ENCODE assay signal across 8 mouse cellular contexts in the genomic region with DNA sequence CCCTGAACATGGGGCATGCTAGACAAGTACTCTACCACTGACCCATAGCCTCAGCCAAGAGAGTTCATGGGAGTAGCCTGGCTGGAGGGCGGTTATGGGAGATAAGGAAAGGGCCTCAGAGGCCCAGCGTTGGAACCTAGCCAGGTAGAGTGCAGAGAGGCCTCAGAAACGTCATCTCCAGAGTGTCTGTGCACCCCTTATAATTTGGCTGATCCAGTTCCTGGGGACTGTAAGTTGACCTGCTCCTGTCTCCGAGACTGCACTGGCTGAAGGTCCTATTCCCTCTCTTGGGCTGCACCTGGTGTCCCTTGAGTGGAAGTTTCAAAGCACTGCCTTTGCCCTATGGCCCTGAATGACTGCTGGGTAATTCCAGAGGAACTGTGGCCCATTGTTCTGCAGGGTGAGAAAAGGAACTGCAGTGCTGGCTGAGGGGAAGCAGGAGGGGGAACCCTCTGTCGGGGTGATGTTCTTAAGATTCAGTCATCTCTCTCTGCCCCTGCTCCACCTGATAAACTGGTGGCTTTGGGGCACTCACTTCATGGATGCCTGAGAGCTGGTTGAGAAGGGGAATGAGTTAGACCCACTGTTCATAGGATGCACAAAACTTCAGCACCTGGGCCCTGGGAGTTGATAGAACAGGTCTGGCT. TPM values are rescaled to one million over a fixed set of nuclear protein-coding genes. Genes with fewer than 3 reads are reported as not detected.
DNase-seq lines count a peak whose midpoint lies in the region; ATAC-seq and TF ChIP-seq lines count a peak whose summit lies in the region.

No protein-coding gene starts in this region.

- H3K27ac ChIP-seq in small intestine, adult 2 months (ENCODE audit: insufficient read depth, low read depth, low read length): peak overlapping the region; percentile 91

- WGBS in small intestine, adult 2 months: 10% methylated on average over 5 of the region's 5 CpGs

- no peak for TF ChIP-seq CTCF in small intestine, adult 2 months (IDR thresholded peaks at IDR 0.05; ENCODE audit: extremely low read depth, insufficient read length, insufficient replicate concordance, low read depth, low read length)

- no peak for ATAC-seq in inflammation-experienced regulatory T-cells, adult 6 months

- H3K36me3 ChIP-seq in small intestine, adult 2 months (ENCODE audit: control insufficient read depth, insufficient read depth, low read length): no peaks in the 10 kb centered on the region

- H3K4me3 ChIP-seq in small intestine, adult 2 months (ENCODE audit: low read depth, low read length): no peak overlapping the region

- TF ChIP-seq POLR2A in small intestine, adult 2 months (IDR thresholded peaks at IDR 0.05; ENCODE audit: low read depth, low read length): no peak

- H3K27me3 ChIP-seq in small intestine, adult 2 months (ENCODE audit: control insufficient read depth, insufficient read depth, low read length): no peaks in the 10 kb centered on the region

- peak; percentile 53 for DNase-seq in adrenal gland, postnatal 10 days
- DNase-seq in embryo, embryonic 11 days: peak; percentile 61
- DNase-seq in heart, postnatal 25 days (ENCODE audit: low spot score): peak; percentile 26
- peak; percentile 89 for DNase-seq in liver
- DNase-seq in cerebellum, adult 8-10 months: no peak
- no peak for DNase-seq in left cerebral cortex, postnatal 36 days (ENCODE audit: low spot score in 2 of 2)

- intact Hi-C loops in heart, postnatal 25 days (cut with DNase I): loop anchor here (2.0 kb wide), 1 partner anchor 65 kb away; no protein-coding TSS in a partner anchor
- intact Hi-C loops in left cerebral cortex, postnatal 36 days (cut with DNase I): no loop called here

- H3K4me1 ChIP-seq in small intestine, adult 2 months (ENCODE audit: control insufficient read depth, insufficient read depth, insufficient read length, low read length): peaks cover 32% of the 10 kb centered on the region; the same call in 1 of the 2 replicates

RNA-seq across cellular contexts. Expression of gene Dapk2, which starts 55.5 kb away (rescaled TPM):
- 10 to 100 TPM in 1 of 2 experiments, 1 to 10 TPM in 1; 8.3 to 12.4 TPM for total RNA-seq in adrenal gland, postnatal 10 days (2021)
- 1 to 10 TPM; 5.3 TPM for total RNA-seq in heart, postnatal 25 days (2021)
- polyA plus RNA-seq in small intestine, adult 2 months (2012; rRNA removed): 5.6 and 8.2 TPM in 2 replicates
- 1 to 10 TPM in 2 of 3 experiments, under 1 TPM in 1; 0.44 to 8.2 (median 1.5) TPM for polyA plus RNA-seq in inflammation-experienced regulatory T-cells, adult 6 months (2017; shearing (Covaris generic))
- 1 to 10 TPM; 2.4 to 3.6 TPM for total RNA-seq in left cerebral cortex, postnatal 36 days (2021)

Comparison
In these comparisons a context has a peak if more than half of its experiments do, and no peak if none do; other contexts are left out.
1. DNase-seq: peak in adrenal gland, postnatal 10 days (single experiment), embryo, embryonic 11 days (single experiment), heart, postnatal 25 days (single experiment) and liver (single experiment); none in cerebellum, adult 8-10 months (single experiment) and left cerebral cortex, postnatal 36 days (0 of 2).